Mouse (Mus musculus): ENCODE measurements around the gene Usp2. TPM values are rescaled to one million over a fixed set of nuclear protein-coding genes. Genes with fewer than 3 reads are reported as not detected.

Usp2 gene
- 1.9 TPM for polyA plus RNA-seq (2017; shearing (Covaris generic))

DNA sequence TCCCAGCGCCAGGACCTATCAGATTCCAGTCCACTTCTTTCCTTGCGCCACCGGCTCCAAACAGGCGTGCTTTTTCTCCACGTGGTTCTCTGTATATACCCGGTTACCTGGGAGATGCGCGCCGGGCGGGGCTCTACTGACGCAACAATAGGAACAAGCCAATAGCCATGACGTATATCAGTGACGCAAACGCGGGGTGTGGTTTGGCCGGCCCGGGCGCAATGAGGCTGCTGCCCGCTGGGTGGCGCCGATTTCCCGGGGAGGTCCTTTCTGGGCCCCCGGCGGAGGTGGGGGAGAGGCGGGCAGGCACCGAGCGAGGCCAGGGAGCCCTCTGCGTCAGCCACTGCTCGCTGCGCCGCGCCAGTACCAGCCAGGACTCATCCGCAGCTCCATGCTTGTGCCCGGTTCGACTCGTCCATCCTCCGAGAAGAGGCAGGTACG lies at the start of gene Usp2:
Gene Usp2 (plus strand): TSS at position 237 of the 441 bp plus-strand sequence.

DNA sequence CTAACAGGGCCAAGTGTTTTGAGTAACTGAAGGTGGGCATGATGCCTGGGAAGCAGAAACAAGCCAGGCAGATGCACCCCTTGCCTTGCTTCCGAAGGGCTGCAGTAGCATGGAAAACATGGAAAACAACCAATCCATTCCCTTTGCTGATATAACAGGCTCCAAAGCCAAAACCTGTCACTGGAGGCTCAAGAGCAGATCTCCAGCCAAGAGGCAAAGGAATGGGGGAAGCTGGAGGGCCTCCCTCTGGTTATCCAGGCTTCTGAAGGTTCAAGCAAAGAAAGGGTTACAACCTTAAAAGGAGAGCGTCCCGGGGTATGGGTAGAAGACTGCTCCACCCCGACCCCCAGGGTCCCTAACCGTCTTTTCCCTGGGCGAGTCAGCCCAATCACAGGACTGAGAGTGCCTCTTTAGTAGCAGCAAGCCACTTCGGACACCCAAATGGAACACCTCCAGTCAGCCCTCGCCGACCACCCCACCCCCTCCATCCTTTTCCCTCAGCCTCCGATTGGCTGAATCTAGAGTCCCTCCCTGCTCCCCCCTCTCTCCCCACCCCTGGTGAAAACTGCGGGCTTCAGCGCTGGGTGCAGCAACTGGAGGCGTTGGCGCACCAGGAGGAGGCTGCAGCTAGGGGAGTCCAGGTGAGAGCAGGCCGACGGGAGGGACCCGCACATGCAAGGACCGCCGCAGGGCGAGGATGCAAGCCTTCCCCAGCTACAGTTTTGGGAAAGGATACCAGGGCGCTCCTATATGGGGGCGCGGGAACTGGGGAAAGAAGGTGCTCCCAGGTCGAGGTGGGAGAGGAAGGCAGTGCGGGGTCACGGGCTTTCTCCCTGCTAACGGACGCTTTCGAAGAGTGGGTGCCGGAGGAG lies 23.7 kb upstream of the Usp2 start, which contains the start of gene Thy1:
Gene Thy1 (plus strand): TSS at position 549 of the 872 bp plus-strand sequence.

GRCm38 (mm10) chr9:44101490-44101889 lies 34.7 kb downstream of the Usp2 start, which contains the start of gene Mfrp:
Mfrp (plus strand) TSS chr9:44101729.

GRCm38 (mm10) chr9:44107110-44107509 lies 40.3 kb downstream of the Usp2 start, which contains the start of gene C1qtnf5:
C1qtnf5 (plus strand) TSS chr9:44107245.

GRCm38 (mm10) chr9:44113105-44113789 lies 46.4 kb downstream of the Usp2 start, which contains the start of the genes Gm49380 and Rnf26:
Gm49380 (minus strand) TSS chr9:44113500.
Rnf26 (minus strand) TSS chr9:44113517.

GRCm38 (mm10) chr9:44134101-44134850 lies 67.5 kb downstream of the Usp2 start, which contains the start of gene Mcam:
Mcam (plus strand) TSS chr9:44134469.

Other genes with a start within 250 kb of the Usp2 start
- gene Thy1, start 23.6 kb upstream of the Usp2 start, polyA plus RNA-seq (2017; shearing (Covaris generic)): 149 TPM
- gene Mfrp, start 34.7 kb downstream of the Usp2 start, polyA plus RNA-seq (2017; shearing (Covaris generic)): not detected
- not detected for gene C1qtnf5, start 40.2 kb downstream of the Usp2 start, polyA plus RNA-seq (2017; shearing (Covaris generic))
- not detected for gene Gm49380, start 46.5 kb downstream of the Usp2 start, polyA plus RNA-seq (2017; shearing (Covaris generic))
- gene Rnf26, start 46.5 kb downstream of the Usp2 start, polyA plus RNA-seq (2017; shearing (Covaris generic)): 11.6 TPM
- gene Mcam, start 67.4 kb downstream of the Usp2 start, polyA plus RNA-seq (2017; shearing (Covaris generic)): not detected
- 33.6 TPM for gene Cbl, start 167.0 kb downstream of the Usp2 start, polyA plus RNA-seq (2017; shearing (Covaris generic))
- not detected for gene Ccdc153, start 173.7 kb downstream of the Usp2 start, polyA plus RNA-seq (2017; shearing (Covaris generic))
- gene Pdzd3, start 184.4 kb downstream of the Usp2 start, polyA plus RNA-seq (2017; shearing (Covaris generic)): 0.21 TPM
- gene Nlrx1, start 201.6 kb downstream of the Usp2 start, polyA plus RNA-seq (2017; shearing (Covaris generic)): 12.2 TPM
- gene Abcg4, start 221.6 kb downstream of the Usp2 start, polyA plus RNA-seq (2017; shearing (Covaris generic)): 0.32 TPM
- 32.9 TPM for gene Hinfp, start 238.7 kb downstream of the Usp2 start, polyA plus RNA-seq (2017; shearing (Covaris generic))